Mouse (Mus musculus) fibroblast of lung, adult 2 months (primary cell): ENCODE measurements at regions not wholly inside any gene's neighbourhood (a gene's known extent, or its start where the extent isn't known, plus 50 kb on each side); places are given as distances from the start of the nearest gene placed in this dataset.

ENCODE experiments used
- DNase-seq: peaks from one replicate; pipeline ENCODE4 v3.0.0-alpha.2; 2011; ENCODE audit warnings: low read depth

DNA sequence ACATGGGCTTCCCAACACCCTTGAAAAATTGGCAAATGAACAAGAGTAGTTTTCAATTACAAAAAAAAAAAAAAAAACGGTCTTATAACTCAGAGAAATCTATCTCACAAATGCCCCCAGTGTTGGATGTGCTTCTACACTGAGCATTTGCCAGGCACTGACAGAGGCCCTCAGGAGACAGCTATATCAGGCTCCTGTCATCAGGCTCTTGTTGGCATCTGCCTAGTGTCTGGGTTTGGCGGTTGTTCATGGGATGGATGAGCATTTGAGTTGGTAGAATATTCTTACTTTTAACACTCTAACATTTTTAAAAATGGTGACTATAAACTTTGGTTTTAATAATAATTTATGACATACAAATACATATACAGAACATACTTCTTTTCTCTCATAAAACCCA is 1555.4 kb upstream of the Map3k7 start:
- no peak for DNase-seq

DNA sequence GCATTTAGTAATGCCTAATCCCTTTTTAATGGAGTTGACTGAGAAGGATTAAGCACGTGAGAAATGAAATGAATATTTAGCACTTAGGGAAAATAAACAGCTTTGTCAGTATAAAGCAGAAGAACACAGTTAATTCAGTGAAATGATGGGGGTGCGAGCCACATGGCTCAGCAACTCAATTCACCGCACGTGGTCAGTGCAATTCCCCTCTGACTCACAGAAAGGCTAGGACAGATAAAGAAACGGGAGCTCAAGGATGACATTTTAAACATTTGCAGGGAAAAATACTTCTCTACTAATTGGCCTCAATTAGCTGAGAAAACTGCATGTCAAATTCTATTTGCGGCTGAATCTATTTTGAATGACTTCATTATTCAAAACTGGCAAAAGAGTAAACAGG is 1516.3 kb upstream of the Map3k7 start:
- DNase-seq, result no peak

DNA sequence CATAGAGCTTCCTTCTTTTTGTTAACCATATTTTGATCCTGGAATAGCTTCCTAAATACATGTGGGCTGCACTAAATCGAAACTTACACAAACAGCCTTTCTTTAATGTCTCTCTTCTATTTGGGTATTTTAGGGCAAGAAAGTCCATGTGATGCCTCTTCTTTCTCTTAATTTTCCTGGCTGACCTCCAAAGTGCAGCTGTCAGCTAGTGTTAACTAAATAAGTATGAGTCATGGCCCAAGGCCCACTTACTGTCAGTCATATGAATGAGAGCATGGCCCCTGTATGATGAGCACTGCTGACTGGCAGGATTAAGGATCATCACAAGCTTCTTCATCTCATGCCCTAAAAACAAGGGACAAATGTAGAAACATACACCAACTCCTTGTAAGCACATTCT is 1513.5 kb upstream of the Map3k7 start:
- no peak for DNase-seq

DNA sequence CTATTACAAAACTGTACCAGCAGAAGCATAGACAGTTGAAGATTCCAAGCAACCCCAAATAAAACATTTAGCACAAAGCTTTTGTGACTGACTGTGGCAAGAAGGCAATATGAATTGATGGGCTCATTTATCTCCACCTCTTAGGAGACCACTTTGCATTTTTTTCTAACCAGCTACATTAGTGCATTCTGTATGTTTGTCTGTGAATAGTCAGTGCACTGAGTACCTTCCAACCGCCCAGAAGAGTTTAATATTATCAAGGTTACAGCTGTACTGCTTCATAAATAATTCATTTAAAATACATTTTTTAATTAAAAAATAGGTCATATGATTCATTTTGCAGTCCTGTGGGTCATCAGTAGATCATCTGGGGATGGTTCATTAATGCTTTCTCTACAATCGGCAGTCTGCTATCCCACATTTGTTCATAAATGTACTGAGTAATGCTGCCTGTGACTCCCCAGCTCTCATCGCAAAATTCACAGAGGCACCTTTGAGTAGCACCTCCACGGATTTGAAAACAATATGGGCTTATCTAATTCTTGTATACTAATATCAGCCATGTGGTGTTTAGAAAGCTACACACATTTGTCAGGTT is 1496.5 kb upstream of the Map3k7 start:
- no peak for DNase-seq

DNA sequence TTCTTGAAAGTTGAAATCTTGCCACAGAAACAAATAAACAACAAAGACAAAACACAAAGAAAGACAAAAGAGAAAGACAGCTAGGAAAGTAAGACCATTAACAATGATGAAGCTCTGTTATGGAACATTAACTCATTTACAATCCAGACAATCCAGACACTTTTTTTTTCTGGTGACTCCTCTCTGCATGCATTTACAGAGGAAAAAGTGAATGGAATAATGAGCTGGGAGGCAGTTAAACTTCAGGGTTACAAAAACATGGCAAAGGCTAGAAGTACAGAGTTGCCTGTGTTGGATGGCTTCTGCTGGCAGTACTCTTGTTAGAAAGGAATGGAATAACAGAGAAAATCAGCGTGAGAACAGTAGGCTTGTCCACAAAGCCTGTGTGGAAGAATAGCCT is 1487.3 kb upstream of the Map3k7 start:
- DNase-seq, result peak; percentile 10

DNA sequence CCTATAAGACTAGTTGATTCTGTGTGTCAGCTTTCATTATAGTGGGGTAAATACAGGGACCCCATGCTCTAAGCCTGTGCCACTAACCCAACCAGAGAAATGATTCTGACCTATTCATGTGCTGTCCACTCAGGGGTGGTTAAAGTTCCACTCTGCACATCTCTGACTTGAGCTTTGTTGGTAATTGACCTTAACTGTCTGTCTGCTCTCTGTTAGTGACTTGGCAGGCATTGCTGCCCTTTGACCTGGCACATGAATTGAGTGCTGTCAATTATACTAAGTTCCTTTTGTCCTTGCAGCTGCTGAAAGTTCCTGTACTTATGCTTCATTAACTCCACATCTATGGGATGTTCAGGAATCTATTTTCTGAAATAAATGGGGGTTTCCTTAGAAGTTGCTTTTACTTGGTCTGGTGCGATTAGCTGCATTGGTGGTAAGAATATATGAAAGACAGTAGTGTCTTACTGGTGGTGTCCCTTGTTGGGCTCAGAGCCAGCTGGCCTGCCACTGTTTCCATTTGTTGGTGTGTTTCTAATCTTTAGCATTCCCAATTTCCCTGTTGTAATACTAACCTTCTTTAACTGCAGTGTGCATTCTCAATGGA is 1463.7 kb upstream of the Map3k7 start:
- no peak for DNase-seq
